Mouse (Mus musculus): ENCODE results near the gene Cntd1. TPM values are rescaled to one million over a fixed set of nuclear protein-coding genes. Genes with fewer than 3 reads are reported as not detected.

Cntd1 gene
- total RNA-seq, 1 experiment from 2014 or later, result not detected

GRCm38 (mm10) chr11:101277381-101278222 is 1.2 kb upstream of the Cntd1 start:
- no peak for ATAC-seq (replicated peaks; ENCODE audit: insufficient number of reproducible peaks, low FRiP score, low TSS enrichment, poor library complexity, severe bottlenecking)

GRCm38 (mm10) chr11:101279193-101279569 is 369 bp downstream of the Cntd1 start:
- ATAC-seq (replicated peaks; ENCODE audit: insufficient number of reproducible peaks, low FRiP score, low TSS enrichment, poor library complexity, severe bottlenecking), result no peak

- ATAC-seq (replicated peaks; ENCODE audit: insufficient number of reproducible peaks, low FRiP score, low TSS enrichment, poor library complexity, severe bottlenecking), result no peak
These were observed 2.0 kb downstream of the Cntd1 start for GRCm38 (mm10) chr11:101280837-101281236.

GRCm38 (mm10) chr11:101282896-101283295 is 4.1 kb downstream of the Cntd1 start:
- ATAC-seq (replicated peaks; ENCODE audit: insufficient number of reproducible peaks, low FRiP score, low TSS enrichment, poor library complexity, severe bottlenecking), result no peak

GRCm38 (mm10) chr11:101283805-101284204 is 5.0 kb downstream of the Cntd1 start:
- ATAC-seq (replicated peaks; ENCODE audit: insufficient number of reproducible peaks, low FRiP score, low TSS enrichment, poor library complexity, severe bottlenecking), result no peak

- peak; percentile 43; the same call in 1 of the 2 replicates for ATAC-seq (replicated peaks; ENCODE audit: insufficient number of reproducible peaks, low FRiP score, low TSS enrichment, poor library complexity, severe bottlenecking)
These were observed 8.5 kb downstream of the Cntd1 start for GRCm38 (mm10) chr11:101287306-101287705.

GRCm38 (mm10) chr11:101291231-101291630 is 12.4 kb downstream of the Cntd1 start:
- ATAC-seq (replicated peaks; ENCODE audit: insufficient number of reproducible peaks, low FRiP score, low TSS enrichment, poor library complexity, severe bottlenecking), result no peak

GRCm38 (mm10) chr11:101295191-101295590 is 16.4 kb downstream of the Cntd1 start:
- no peak for ATAC-seq (replicated peaks; ENCODE audit: insufficient number of reproducible peaks, low FRiP score, low TSS enrichment, poor library complexity, severe bottlenecking)

- ATAC-seq (replicated peaks; ENCODE audit: insufficient number of reproducible peaks, low FRiP score, low TSS enrichment, poor library complexity, severe bottlenecking), result no peak
These were observed 22.1 kb downstream of the Cntd1 start for GRCm38 (mm10) chr11:101300881-101301280.

GRCm38 (mm10) chr11:101301299-101302003 is 22.6 kb downstream of the Cntd1 start:
- ATAC-seq (replicated peaks; ENCODE audit: insufficient number of reproducible peaks, low FRiP score, low TSS enrichment, poor library complexity, severe bottlenecking), result peak; percentile 14; the same call in 1 of the 2 replicates

GRCm38 (mm10) chr11:101302004-101302798 is 23.4 kb downstream of the Cntd1 start, which contains the start of gene Becn1:
Gene Becn1, minus strand, starts transcription at chr11:101302286.
- peak; percentile 98 for ATAC-seq (replicated peaks; ENCODE audit: insufficient number of reproducible peaks, low FRiP score, low TSS enrichment, poor library complexity, severe bottlenecking)

- no peak for ATAC-seq (replicated peaks; ENCODE audit: insufficient number of reproducible peaks, low FRiP score, low TSS enrichment, poor library complexity, severe bottlenecking)
These were observed 28.9 kb downstream of the Cntd1 start for GRCm38 (mm10) chr11:101307744-101308143.

GRCm38 (mm10) chr11:101311083-101311482 is 32.3 kb downstream of the Cntd1 start:
- no peak for ATAC-seq (replicated peaks; ENCODE audit: insufficient number of reproducible peaks, low FRiP score, low TSS enrichment, poor library complexity, severe bottlenecking)

- no peak for ATAC-seq (replicated peaks; ENCODE audit: insufficient number of reproducible peaks, low FRiP score, low TSS enrichment, poor library complexity, severe bottlenecking)
These were observed 33.3 kb downstream of the Cntd1 start for GRCm38 (mm10) chr11:101312150-101312549.

- no peak for ATAC-seq (replicated peaks; ENCODE audit: insufficient number of reproducible peaks, low FRiP score, low TSS enrichment, poor library complexity, severe bottlenecking)
These were observed 35.8 kb downstream of the Cntd1 start for GRCm38 (mm10) chr11:101314567-101314966.

- ATAC-seq (replicated peaks; ENCODE audit: insufficient number of reproducible peaks, low FRiP score, low TSS enrichment, poor library complexity, severe bottlenecking), result no peak
These were observed 36.4 kb downstream of the Cntd1 start for GRCm38 (mm10) chr11:101315082-101315650.

GRCm38 (mm10) chr11:101315665-101316500 is 37.1 kb downstream of the Cntd1 start, which contains the start of gene Psme3:
Gene Psme3, plus strand, starts transcription at chr11:101316213.
- peak; percentile 92 for ATAC-seq (replicated peaks; ENCODE audit: insufficient number of reproducible peaks, low FRiP score, low TSS enrichment, poor library complexity, severe bottlenecking)

GRCm38 (mm10) chr11:101316501-101316917 is 37.7 kb downstream of the Cntd1 start:
- ATAC-seq (replicated peaks; ENCODE audit: insufficient number of reproducible peaks, low FRiP score, low TSS enrichment, poor library complexity, severe bottlenecking), result peak; percentile 12; the same call in 1 of the 2 replicates

All from monocyte, adult 5-6 weeks (primary cell).